Mouse (Mus musculus): ENCODE measurements around the gene Gusb.

GRCm38 (mm10) chr5:129943402-129943801 lies 59.4 kb downstream of the Gusb start:
- TF ChIP-seq POLR2A (IDR thresholded peaks at IDR 0.05; ENCODE audit: borderline replicate concordance, control insufficient read depth, low read depth, low read length) (no peak), CTCF (IDR thresholded peaks at IDR 0.05; ENCODE audit: control insufficient read depth, insufficient read depth, low read length) (no peak)
